Mouse (Mus musculus) forebrain, embryonic 12.5 days (tissue): ENCODE measurements around the gene Rcn1. TPM values are rescaled to one million over a fixed set of nuclear protein-coding genes. Genes with fewer than 3 reads are reported as not detected.

Experiments
- ATAC-seq: fragments of 200-750 bp; cut with Nextera tagmentation; 2 replicates; pipeline ENCODE4 v1.8.0; 2017; ENCODE audit warnings: moderate TSS enrichment; ENCODE audit not compliant: low FRiP score
- H3K27ac ChIP-seq: fragments of 300-500 bp; sonication (generic); 2 replicates; pipeline ENCODE4 v1.5.1; 2016; ENCODE audit warnings: mild to moderate bottlenecking
- H3K27me3 ChIP-seq: fragments of 300-500 bp; sonication (generic); 2 replicates; pipeline ENCODE4 v1.6.1; 2016; ENCODE audit warnings: mild to moderate bottlenecking
- H3K36me3 ChIP-seq: fragments of 300-500 bp; sonication (generic); replicated peaks from 2 replicates; pipeline ENCODE4 v1.6.1; 2016; ENCODE audit warnings: mild to moderate bottlenecking
- H3K4me1 ChIP-seq: fragments of 300-500 bp; sonication (generic); 2 replicates; pipeline ENCODE4 v1.6.1; 2016
- H3K4me2 ChIP-seq: fragments of 300-500 bp; sonication (generic); 2 replicates; pipeline ENCODE4 v1.6.1; 2016; ENCODE audit warnings: mild to moderate bottlenecking, moderate library complexity
- H3K4me3 ChIP-seq: fragments of 300-500 bp; sonication (generic); replicated peaks from 2 replicates; pipeline ENCODE4 v1.5.1; 2016; ENCODE audit warnings: mild to moderate bottlenecking
- H3K9ac ChIP-seq: fragments of 300-500 bp; sonication (generic); 2 replicates; pipeline ENCODE4 v1.6.1; 2016; ENCODE audit warnings: mild to moderate bottlenecking
- H3K9me3 ChIP-seq: fragments of 300-500 bp; sonication (generic); 2 replicates; pipeline ENCODE4 v1.6.1; 2016
- WGBS: fragments of 180-500 bp; shearing (Covaris S2); methylation state at CpG from one replicate; pipeline ENCODE4 v1.1.7; 2016; 5-methylcytosine and 5-hydroxymethylcytosine counted together
- polyA plus RNA-seq: library from polyadenylated mRNA; unstranded; fragments of >200 nt; fragmentation: Nextera tagmentation; extraction: Ambion mirVana; gene quantifications from 2 replicates; pipeline ENCODE4 v1.2.1, GENCODE M21; 2016

The Rcn1 gene
- polyA plus RNA-seq, 1 experiment from 2014 or later, result 114 TPM

GRCm38 (mm10) chr2:105391414-105391784 lies 7.7 kb downstream of the Rcn1 start:
- Histone ChIP-seq H3K9me3 (no peaks in the 10 kb centered on the region), H3K4me2 (no peak overlapping the region), H3K27ac (no peak overlapping the region), H3K27me3 (no peaks in the 10 kb centered on the region), H3K9ac (no peak overlapping the region), H3K4me3 (no peak overlapping the region), H3K4me1 (0 out of 2 replicates have a peak, but pooled peaks cover 10% of the 10 kb centered on the region), H3K36me3 (peaks cover 70% of the 10 kb centered on the region)
- ATAC-seq, result no peak
- 85% methylated on average over 4 of the region's 4 CpGs for WGBS

GRCm38 (mm10) chr2:105390653-105391413 lies 8.3 kb downstream of the Rcn1 start:
- WGBS, result 79% methylated on average over 6 of the region's 6 CpGs
- Histone ChIP-seq H3K4me2 (no peak overlapping the region), H3K4me1 (0 out of 2 replicates have a peak, but pooled peaks cover 10% of the 10 kb centered on the region), H3K4me3 (no peak overlapping the region), H3K27ac (no peak overlapping the region), H3K27me3 (no peaks in the 10 kb centered on the region), H3K9me3 (no peaks in the 10 kb centered on the region), H3K9ac (no peak overlapping the region), H3K36me3 (peaks cover 73% of the 10 kb centered on the region)
- no peak for ATAC-seq

- Histone ChIP-seq H3K4me1 (0 out of 2 replicates have a peak, but pooled peaks cover 10% of the 10 kb centered on the region), H3K27ac (no peak overlapping the region), H3K9ac (no peak overlapping the region), H3K4me3 (no peak overlapping the region), H3K4me2 (no peak overlapping the region), H3K36me3 (peaks cover 78% of the 10 kb centered on the region), H3K27me3 (no peaks in the 10 kb centered on the region), H3K9me3 (no peaks in the 10 kb centered on the region)
- 90% methylated on average over 17 of the region's 17 CpGs for WGBS
- ATAC-seq, result no peak
Observed at GRCm38 (mm10) chr2:105389007-105389890, 9.9 kb downstream of the Rcn1 start.

- H3K4me3 ChIP-seq, result no peak overlapping the region
- WGBS, result 91% methylated on average over 4 of the region's 4 CpGs
- H3K9me3 ChIP-seq, result no peaks in the 10 kb centered on the region
- H3K27ac ChIP-seq, result no peak overlapping the region
- no peak for ATAC-seq
- 0 out of 2 replicates have a peak, but pooled peaks cover 3% of the 10 kb centered on the region for H3K4me1 ChIP-seq
- peaks cover 55% of the 10 kb centered on the region for H3K36me3 ChIP-seq
- no peak overlapping the region for H3K4me2 ChIP-seq
- H3K9ac ChIP-seq, result no peak overlapping the region
- H3K27me3 ChIP-seq, result no peaks in the 10 kb centered on the region
Observed at GRCm38 (mm10) chr2:105386418-105386817, 12.7 kb downstream of the Rcn1 start.

GRCm38 (mm10) chr2:105384998-105385397 lies 14.1 kb downstream of the Rcn1 start:
- Histone ChIP-seq H3K4me1 (no peaks in the 10 kb centered on the region), H3K27ac (no peak overlapping the region), H3K9ac (no peak overlapping the region), H3K4me2 (no peak overlapping the region), H3K4me3 (no peak overlapping the region), H3K36me3 (peaks cover 42% of the 10 kb centered on the region), H3K27me3 (no peaks in the 10 kb centered on the region), H3K9me3 (no peaks in the 10 kb centered on the region)
- 78% methylated on average over 3 of the region's 3 CpGs for WGBS
- ATAC-seq, result no peak

- Histone ChIP-seq H3K27ac (no peak overlapping the region), H3K9ac (no peak overlapping the region), H3K9me3 (no peaks in the 10 kb centered on the region), H3K36me3 (peaks cover 25% of the 10 kb centered on the region), H3K4me2 (no peak overlapping the region), H3K4me3 (no peak overlapping the region), H3K4me1 (no peaks in the 10 kb centered on the region), H3K27me3 (no peaks in the 10 kb centered on the region)
- ATAC-seq, result no peak
- 85% methylated on average over 8 of the region's 8 CpGs for WGBS
Observed at GRCm38 (mm10) chr2:105383063-105383462, 16.1 kb downstream of the Rcn1 start.

GRCm38 (mm10) chr2:105380757-105381319 lies 18.3 kb downstream of the Rcn1 start:
- no peaks in the 10 kb centered on the region for H3K27me3 ChIP-seq
- no peaks in the 10 kb centered on the region for H3K4me1 ChIP-seq
- H3K36me3 ChIP-seq, result peaks cover 10% of the 10 kb centered on the region
- no peak overlapping the region for H3K27ac ChIP-seq
- H3K9ac ChIP-seq, result no peak overlapping the region
- no peak overlapping the region for H3K4me2 ChIP-seq
- ATAC-seq, result no peak
- no peaks in the 10 kb centered on the region for H3K9me3 ChIP-seq
- no peak overlapping the region for H3K4me3 ChIP-seq
- 89% methylated on average over 3 of the region's 3 CpGs for WGBS

- ATAC-seq, result no peak
- H3K4me2 ChIP-seq, result no peak overlapping the region
- H3K27me3 ChIP-seq, result no peaks in the 10 kb centered on the region
- WGBS, result 86% methylated on average over 1 of the region's 1 CpGs
- H3K4me3 ChIP-seq, result no peak overlapping the region
- H3K4me1 ChIP-seq, result no peaks in the 10 kb centered on the region
- H3K36me3 ChIP-seq, result no peaks in the 10 kb centered on the region
- H3K9me3 ChIP-seq, result no peaks in the 10 kb centered on the region
- H3K27ac ChIP-seq, result no peak overlapping the region
- no peak overlapping the region for H3K9ac ChIP-seq
Observed at GRCm38 (mm10) chr2:105379682-105380081, 19.4 kb downstream of the Rcn1 start.

- Histone ChIP-seq H3K27me3 (0 out of 2 replicates have a peak, but pooled peaks cover 5% of the 10 kb centered on the region), H3K27ac (no peak overlapping the region), H3K36me3 (no peaks in the 10 kb centered on the region), H3K4me1 (peaks cover 3% of the 10 kb centered on the region), H3K9me3 (no peaks in the 10 kb centered on the region), H3K9ac (no peak overlapping the region), H3K4me3 (no peak overlapping the region), H3K4me2 (no peak overlapping the region)
- 83% methylated on average over 4 of the region's 4 CpGs for WGBS
- no peak for ATAC-seq
Observed at GRCm38 (mm10) chr2:105375705-105376104, 23.4 kb downstream of the Rcn1 start.

- Histone ChIP-seq H3K27me3 (0 out of 2 replicates have a peak, but pooled peaks cover 5% of the 10 kb centered on the region), H3K4me2 (no peak overlapping the region), H3K36me3 (no peaks in the 10 kb centered on the region), H3K9ac (no peak overlapping the region), H3K27ac (no peak overlapping the region), H3K9me3 (no peaks in the 10 kb centered on the region), H3K4me1 (peaks cover 7% of the 10 kb centered on the region), H3K4me3 (no peak overlapping the region)
- no peak for ATAC-seq
- 94% methylated on average over 7 of the region's 7 CpGs for WGBS
Observed at GRCm38 (mm10) chr2:105375261-105375660, 23.9 kb downstream of the Rcn1 start.

GRCm38 (mm10) chr2:105373658-105374057 lies 25.5 kb downstream of the Rcn1 start:
- H3K27me3 ChIP-seq, result 0 out of 2 replicates have a peak, but pooled peaks cover 5% of the 10 kb centered on the region
- peaks cover 10% of the 10 kb centered on the region for H3K4me1 ChIP-seq
- H3K27ac ChIP-seq, result no peak overlapping the region
- H3K36me3 ChIP-seq, result no peaks in the 10 kb centered on the region
- no peaks in the 10 kb centered on the region for H3K9me3 ChIP-seq
- no peak overlapping the region for H3K4me2 ChIP-seq
- 92% methylated on average over 11 of the region's 11 CpGs for WGBS
- ATAC-seq, result no peak
- H3K9ac ChIP-seq, result no peak overlapping the region
- no peak overlapping the region for H3K4me3 ChIP-seq

GRCm38 (mm10) chr2:105372727-105373126 lies 26.4 kb downstream of the Rcn1 start:
- no peaks in the 10 kb centered on the region for H3K9me3 ChIP-seq
- no peak overlapping the region for H3K4me3 ChIP-seq
- 87% methylated on average over 5 of the region's 5 CpGs for WGBS
- no peak overlapping the region for H3K9ac ChIP-seq
- no peak for ATAC-seq
- 0 out of 2 replicates have a peak, but pooled peaks cover 5% of the 10 kb centered on the region for H3K27me3 ChIP-seq
- H3K4me2 ChIP-seq, result no peak overlapping the region
- H3K36me3 ChIP-seq, result no peaks in the 10 kb centered on the region
- no peak overlapping the region for H3K27ac ChIP-seq
- H3K4me1 ChIP-seq, result peaks cover 10% of the 10 kb centered on the region
